Mouse (Mus musculus): ENCODE data around the gene Hivep3.

- TF ChIP-seq POLR2A (IDR thresholded peaks at IDR 0.05; ENCODE audit: low read depth, low read length): no peak
- no peak for TF ChIP-seq CTCF (conservative IDR thresholded peaks at IDR 0.05; ENCODE audit: insufficient read depth, insufficient read length, low read depth, low read length)
These were observed 148.8 kb downstream of the Hivep3 start for GRCm38 (mm10) chr4:119882401-119882800.
